Mouse (Mus musculus) stomach, postnatal 0 days (tissue): ENCODE measurements around the gene Gsto1. TPM values are rescaled to one million over a fixed set of nuclear protein-coding genes. Genes with fewer than 3 reads are reported as not detected.

ENCODE experiments used
- ATAC-seq: fragments of 200-750 bp; cut with Nextera tagmentation; 2 replicates; pipeline ENCODE4 v1.8.0; 2017; ENCODE audit not compliant: low FRiP score, low TSS enrichment
- DNase-seq: peaks from one replicate; pipeline ENCODE4 v3.0.0-alpha.2; 2016; ENCODE audit warnings: low spot score
- H3K27ac ChIP-seq: fragments of 300-500 bp; sonication (generic); replicated peaks from 2 replicates; pipeline ENCODE4 v1.5.1; 2014; ENCODE audit warnings: mild to moderate bottlenecking, control low read depth
- H3K27me3 ChIP-seq: fragments of 300-500 bp; sonication (generic); 2 replicates; pipeline ENCODE4 v1.6.1; 2014; ENCODE audit warnings: low read length; ENCODE audit not compliant: control insufficient read depth, insufficient read depth
- H3K36me3 ChIP-seq: fragments of 300-500 bp; sonication (generic); 2 replicates; pipeline ENCODE4 v1.6.1; 2014; ENCODE audit warnings: low read length, mixed read lengths; ENCODE audit not compliant: control insufficient read depth, insufficient read depth
- H3K4me1 ChIP-seq: fragments of 300-500 bp; sonication (generic); replicated peaks from 2 replicates; pipeline ENCODE4 v1.6.1; 2014; ENCODE audit warnings: antibody characterized with exemption; ENCODE audit not compliant: control insufficient read depth, insufficient read depth
- H3K4me2 ChIP-seq: fragments of 300-500 bp; sonication (generic); replicated peaks from 2 replicates; pipeline ENCODE4 v1.6.1; 2014; ENCODE audit warnings: low read depth, mild to moderate bottlenecking, control low read depth, moderate library complexity
- H3K4me3 ChIP-seq: fragments of 300-500 bp; sonication (generic); 2 replicates; pipeline ENCODE4 v1.5.1; 2014; ENCODE audit warnings: low read depth, low read length, control low read depth
- H3K9ac ChIP-seq: fragments of 300-500 bp; sonication (generic); 2 replicates; pipeline ENCODE4 v1.6.1; 2014; ENCODE audit warnings: mild to moderate bottlenecking, low read length, control low read depth, mixed read lengths
- H3K9me3 ChIP-seq: fragments of 300-500 bp; sonication (generic); 2 replicates; pipeline ENCODE4 v1.6.1; 2016; ENCODE audit warnings: low read length; ENCODE audit not compliant: control insufficient read depth
- CTCF ChIP-seq: IDR thresholded peaks from 2 replicates; pipeline ENCODE4 v1.5.1; 2016; ENCODE audit warnings: antibody characterized with exemption, low read depth, mild to moderate bottlenecking, moderate library complexity
- EP300 ChIP-seq: optimal IDR thresholded peaks from 2 replicates; pipeline ENCODE3; 2016; ENCODE audit warnings: antibody characterized with exemption
- WGBS: fragments of 180-500 bp; shearing (Covaris S2); extraction: QIAGEN DNeasy Blood & Tissue Kit; methylation state at CpG from one replicate; pipeline ENCODE4 v1.1.7; 2014; 5-methylcytosine and 5-hydroxymethylcytosine counted together
- polyA plus RNA-seq: library from polyadenylated mRNA; unstranded; fragments of >200 nt; fragmentation: Nextera tagmentation; extraction: Ambion mirVana; gene quantifications from 2 replicates; pipeline ENCODE4 v1.2.1, GENCODE M21; 2015

The Gsto1 gene
- polyA plus RNA-seq, 1 experiment from 2014 or later = 3,153 TPM

GRCm38 (mm10) chr19:47890489-47891130 is 35.8 kb downstream of the Gsto1 start:
- no peaks in the 10 kb centered on the region for H3K27me3 ChIP-seq
- H3K4me1 ChIP-seq = peaks cover 8% of the 10 kb centered on the region
- H3K27ac ChIP-seq = peak overlapping the region; percentile 78
- 32% methylated on average over 10 of the region's 10 CpGs for WGBS
- H3K9me3 ChIP-seq = no peaks in the 10 kb centered on the region
- no peak; the same call in 1 of the 2 replicates for ATAC-seq
- H3K36me3 ChIP-seq = no peaks in the 10 kb centered on the region
- no peak for DNase-seq
- peak overlapping the region; percentile 41 for H3K4me2 ChIP-seq
- no peak overlapping the region; the same call in 1 of the 2 replicates for H3K9ac ChIP-seq
- peak overlapping the region; percentile 17 for H3K4me3 ChIP-seq
- no peak for TF ChIP-seq EP300
- no peak for TF ChIP-seq CTCF

- H3K9ac ChIP-seq = no peak overlapping the region
- no peak overlapping the region for H3K4me2 ChIP-seq
- no peaks in the 10 kb centered on the region for H3K9me3 ChIP-seq
- peak overlapping the region; percentile 78 for H3K27ac ChIP-seq
- DNase-seq (no peak), ATAC-seq (peak; percentile 63)
- 42% methylated on average over 11 of the region's 11 CpGs for WGBS
- no peak overlapping the region for H3K4me3 ChIP-seq
- peaks cover 8% of the 10 kb centered on the region for H3K4me1 ChIP-seq
- H3K36me3 ChIP-seq = peaks cover 7% of the 10 kb centered on the region
- no peaks in the 10 kb centered on the region for H3K27me3 ChIP-seq
- TF ChIP-seq EP300 (no peak), CTCF (no peak)
Measured at GRCm38 (mm10) chr19:47891562-47892312, 37.0 kb downstream of the Gsto1 start.

GRCm38 (mm10) chr19:47893092-47893491 is 38.3 kb downstream of the Gsto1 start:
- Histone ChIP-seq H3K4me1 (peaks cover 8% of the 10 kb centered on the region), H3K27ac (no peak overlapping the region), H3K27me3 (no peaks in the 10 kb centered on the region), H3K9me3 (no peaks in the 10 kb centered on the region), H3K4me3 (no peak overlapping the region), H3K9ac (no peak overlapping the region), H3K4me2 (no peak overlapping the region), H3K36me3 (peaks cover 12% of the 10 kb centered on the region)
- TF ChIP-seq CTCF (no peak), EP300 (no peak)
- DNase-seq = no peak
- ATAC-seq = no peak
- 89% methylated on average over 6 of the region's 6 CpGs for WGBS

- TF ChIP-seq EP300 (no peak), CTCF (no peak)
- Histone ChIP-seq H3K27me3 (no peaks in the 10 kb centered on the region), H3K27ac (no peak overlapping the region), H3K9ac (no peak overlapping the region), H3K4me2 (no peak overlapping the region), H3K9me3 (no peaks in the 10 kb centered on the region), H3K4me1 (no peaks in the 10 kb centered on the region), H3K36me3 (peaks cover 12% of the 10 kb centered on the region), H3K4me3 (no peak overlapping the region)
- DNase-seq = no peak
- WGBS = 78% methylated on average over 8 of the region's 8 CpGs
- ATAC-seq = no peak
Measured at GRCm38 (mm10) chr19:47898472-47899079, 43.8 kb downstream of the Gsto1 start.

- WGBS = 64% methylated on average over 6 of the region's 6 CpGs
- H3K4me2 ChIP-seq = no peak overlapping the region
- no peaks in the 10 kb centered on the region for H3K9me3 ChIP-seq
- peaks cover 12% of the 10 kb centered on the region for H3K36me3 ChIP-seq
- H3K27ac ChIP-seq = no peak overlapping the region
- no peak overlapping the region for H3K4me3 ChIP-seq
- H3K4me1 ChIP-seq = no peaks in the 10 kb centered on the region
- no peaks in the 10 kb centered on the region for H3K27me3 ChIP-seq
- DNase-seq (no peak), ATAC-seq (no peak)
- no peak overlapping the region for H3K9ac ChIP-seq
- TF ChIP-seq CTCF (peak; percentile 59), EP300 (no peak)
Measured at GRCm38 (mm10) chr19:47900012-47900411, 45.2 kb downstream of the Gsto1 start.
